Mouse (Mus musculus): ENCODE measurements around the gene Prpf6.

GRCm38 (mm10) chr2:181692304-181692703 lies 100.6 kb downstream of the Prpf6 start:
- TF ChIP-seq CTCF (IDR thresholded peaks at IDR 0.05): no peak
- no peak for TF ChIP-seq EP300 (IDR thresholded peaks at IDR 0.05)

All from lung, postnatal 0 days (tissue).